Mouse (Mus musculus): ENCODE results near the gene Dennd1b.

DNA sequence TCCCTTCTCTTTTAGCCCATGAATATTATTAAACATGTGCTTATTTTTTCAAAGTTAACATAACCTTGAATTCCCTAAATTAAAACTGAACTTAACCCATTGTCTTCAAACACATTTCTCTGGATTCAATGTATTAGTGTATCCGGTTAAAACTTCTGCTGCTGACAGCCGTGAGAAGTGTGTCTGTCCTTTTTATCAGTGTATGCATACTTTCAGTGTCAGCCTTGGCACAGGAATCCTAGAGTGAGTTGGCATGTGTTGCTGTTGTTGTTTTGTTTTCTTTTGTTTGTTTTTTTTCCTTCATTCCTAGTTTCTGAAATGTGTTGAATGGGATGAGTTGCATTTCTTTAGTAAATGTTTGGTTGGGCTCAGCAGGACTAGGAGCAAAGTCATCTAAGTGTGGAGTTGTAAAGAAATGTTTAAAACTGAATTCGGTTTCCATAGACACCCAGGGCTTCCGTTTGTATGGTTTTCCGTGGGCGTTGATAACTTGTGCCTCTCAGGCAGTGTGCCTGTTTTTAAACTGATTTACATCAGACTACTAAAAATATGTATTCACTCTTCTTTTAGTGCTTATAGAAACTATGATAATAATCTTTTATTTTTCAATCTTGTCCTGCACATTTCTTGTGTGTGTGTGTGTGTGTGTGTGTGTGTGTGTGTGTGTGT is 217.4 kb downstream of the Dennd1b start:
- no peak for TF ChIP-seq ZNF384 (IDR thresholded peaks at IDR 0.05; ENCODE audit: low read depth, low read length)
- TF ChIP-seq ZC3H11A (IDR thresholded peaks at IDR 0.05; ENCODE audit: borderline replicate concordance, low read depth, low read length): no peak
- TF ChIP-seq CHD2 (IDR thresholded peaks at IDR 0.05; ENCODE audit: low read depth, low read length): no peak

Measured in ES-E14 (cell line).